Mouse (Mus musculus) B cell, adult 2 months (primary cell): ENCODE results near the gene Esrrb.

ENCODE experiments used
- DNase-seq, 2 experiments: peaks; one replicate each; pipeline ENCODE4 v3.0.0; 2022

Gene Esrrb

DNA sequence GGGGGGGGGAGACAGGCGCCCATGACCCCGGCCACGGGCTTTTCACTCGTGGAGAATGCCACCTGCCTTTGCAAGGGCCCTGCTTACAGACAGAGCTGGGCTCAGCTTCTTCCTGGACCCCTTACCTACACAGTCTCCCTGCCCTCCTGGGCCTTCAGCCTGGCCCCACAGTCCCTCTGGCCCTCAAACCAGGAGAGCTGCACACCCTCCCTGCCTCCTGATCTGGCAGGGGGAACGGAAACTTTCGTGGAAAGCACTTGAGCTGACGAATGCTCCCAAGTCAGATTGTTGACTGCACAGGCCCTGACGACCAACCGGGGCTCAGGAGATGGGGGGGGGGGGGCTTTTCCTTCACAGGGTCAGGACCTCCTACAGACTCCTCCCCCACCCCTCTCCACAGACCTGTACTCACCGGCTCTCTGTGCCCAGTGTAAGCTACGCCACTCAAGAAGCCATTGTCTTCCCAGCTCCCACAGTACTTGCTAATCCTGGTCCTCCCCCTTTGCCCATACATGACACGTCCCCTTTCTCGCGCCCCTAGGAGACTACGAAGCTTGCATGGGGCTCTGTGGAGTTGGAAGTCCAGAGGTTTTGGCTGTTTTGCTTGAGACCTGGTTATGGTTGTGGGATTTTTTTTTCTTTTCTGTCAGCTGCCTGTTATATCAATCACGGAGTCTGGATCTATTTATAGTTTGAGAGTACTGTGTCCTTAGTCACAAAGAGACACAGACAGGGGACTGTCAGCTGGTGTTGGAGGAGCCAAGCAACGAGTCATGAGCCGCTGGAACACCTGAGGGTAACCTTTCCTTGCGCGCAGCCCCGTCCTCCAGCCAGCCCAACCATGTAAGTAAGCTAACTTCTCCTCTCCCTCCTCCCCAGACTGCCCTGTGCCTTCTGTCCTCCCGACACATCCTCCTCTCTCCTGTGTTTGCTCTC is at the start of gene Esrrb:
Esrrb (plus strand) TSS at position 422 of the 936 bp plus-strand sequence.
- no peak for DNase-seq

DNA sequence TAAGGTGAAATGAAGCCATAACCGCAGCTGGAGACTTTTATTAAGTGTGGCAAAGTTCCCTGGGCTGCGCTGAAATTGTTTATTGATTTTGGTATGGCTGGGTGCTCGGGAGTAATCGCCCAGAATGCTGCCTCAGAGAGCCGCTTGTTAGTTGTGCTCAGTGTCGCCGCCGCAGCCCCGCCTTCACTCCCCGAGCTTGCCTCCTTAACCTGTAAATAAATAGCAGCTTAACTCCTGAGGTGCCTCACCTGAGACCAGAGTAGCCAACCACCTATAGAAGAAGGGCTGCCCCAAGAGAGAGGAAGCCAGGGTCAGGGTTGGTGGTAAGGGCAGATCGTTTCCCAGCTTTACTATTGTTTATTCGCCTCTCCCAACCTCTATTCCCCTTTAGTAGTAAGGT is 40.3 kb upstream of the Esrrb start:
- no peak for DNase-seq

DNA sequence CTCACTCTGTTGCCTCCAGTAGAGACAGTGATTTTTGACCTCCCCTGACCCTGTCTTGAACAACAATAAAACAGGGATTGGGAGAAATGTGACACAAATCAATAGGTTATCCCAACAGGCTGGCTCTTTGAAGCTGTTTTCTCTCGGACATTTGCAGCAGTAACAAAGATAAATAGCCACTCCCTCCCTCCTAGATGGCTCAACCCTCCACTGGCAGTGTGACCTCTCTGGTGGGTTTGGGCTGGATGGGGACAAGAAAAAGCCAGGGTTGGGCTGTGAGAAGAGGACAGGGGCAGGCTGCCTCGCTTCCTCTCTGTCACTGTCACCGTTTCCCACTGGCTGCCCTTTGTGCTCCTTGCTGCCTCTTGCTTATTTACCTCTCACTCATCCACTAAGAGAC is 36.6 kb upstream of the Esrrb start:
- DNase-seq: no peak

DNA sequence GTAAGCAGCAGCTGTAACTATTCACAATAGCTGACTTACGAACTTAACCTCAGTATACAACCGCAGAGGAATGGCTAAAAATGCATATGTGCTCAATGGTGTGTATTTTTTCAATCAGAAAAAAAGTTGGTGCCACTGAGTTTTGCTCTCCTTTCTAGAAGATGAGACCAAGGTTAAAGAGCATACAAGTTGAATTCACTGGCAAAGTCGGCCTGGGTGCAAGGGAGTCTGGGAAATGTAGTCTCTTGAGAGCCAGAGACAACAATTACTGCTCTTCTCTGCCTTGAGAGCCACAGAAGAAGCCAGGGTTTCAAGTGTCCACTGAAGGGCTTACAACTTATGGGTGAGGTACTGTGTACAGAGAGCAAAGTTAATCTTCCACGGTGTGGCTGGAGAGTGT is 31.1 kb upstream of the Esrrb start:
- no peak for DNase-seq

DNA sequence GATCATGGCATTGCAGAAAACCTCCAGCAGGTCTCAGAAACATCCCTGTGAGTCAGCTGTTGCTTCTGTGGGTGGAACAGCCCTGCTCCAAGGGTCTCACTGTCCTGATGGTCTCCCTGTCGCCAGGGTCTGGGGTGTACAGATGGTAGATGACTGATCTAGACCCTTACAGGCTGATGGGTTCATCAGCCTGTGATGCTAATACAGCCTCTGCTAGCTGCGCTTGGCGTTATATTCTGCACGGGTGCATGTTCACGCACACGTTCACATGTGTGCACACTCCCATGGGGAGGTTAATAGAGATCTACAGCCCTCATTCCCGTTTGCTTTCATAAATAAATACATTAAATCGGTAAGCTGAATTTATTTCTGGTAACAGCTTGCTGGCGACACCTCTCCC is 30.2 kb upstream of the Esrrb start:
- DNase-seq: no peak

DNA sequence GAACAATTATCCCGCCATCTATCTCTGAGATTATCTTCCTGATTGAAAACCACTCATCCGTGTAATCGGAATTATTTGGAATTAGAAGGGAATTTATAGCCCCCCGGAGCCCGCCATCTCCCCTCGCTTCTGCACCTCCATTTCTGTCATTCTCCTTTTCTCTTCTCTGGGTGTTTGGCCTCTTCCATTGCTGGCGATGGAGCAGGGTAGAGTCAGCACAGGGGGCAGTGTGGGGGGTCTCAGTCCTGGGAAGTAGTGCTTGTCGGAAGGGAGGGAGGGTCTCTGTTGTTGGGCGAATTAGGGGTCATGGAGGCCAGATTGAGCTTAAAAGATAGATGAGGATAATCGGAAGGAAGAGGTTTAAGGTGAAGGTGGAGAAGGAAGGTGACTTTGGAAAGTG is 29.7 kb upstream of the Esrrb start:
- no peak for DNase-seq

DNA sequence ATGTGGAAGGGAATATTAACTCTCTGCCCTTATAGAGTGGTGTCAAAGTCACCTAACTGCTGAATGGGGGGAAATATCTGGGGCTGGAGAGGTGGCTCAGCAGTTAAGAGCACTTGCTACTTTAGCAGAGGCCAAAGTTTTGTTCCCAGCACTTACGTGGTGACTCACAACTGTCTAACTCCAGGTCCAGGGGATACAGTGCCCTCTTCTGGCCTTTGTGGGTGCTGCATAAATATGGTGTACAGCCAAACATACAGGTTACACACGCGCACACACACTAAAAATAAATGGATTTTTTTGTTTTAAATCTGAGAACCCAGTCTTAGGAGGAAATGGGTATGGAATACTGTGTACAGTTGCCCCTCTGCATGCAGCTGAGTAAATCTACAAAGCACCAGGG is 24.7 kb upstream of the Esrrb start:
- no peak for DNase-seq

DNA sequence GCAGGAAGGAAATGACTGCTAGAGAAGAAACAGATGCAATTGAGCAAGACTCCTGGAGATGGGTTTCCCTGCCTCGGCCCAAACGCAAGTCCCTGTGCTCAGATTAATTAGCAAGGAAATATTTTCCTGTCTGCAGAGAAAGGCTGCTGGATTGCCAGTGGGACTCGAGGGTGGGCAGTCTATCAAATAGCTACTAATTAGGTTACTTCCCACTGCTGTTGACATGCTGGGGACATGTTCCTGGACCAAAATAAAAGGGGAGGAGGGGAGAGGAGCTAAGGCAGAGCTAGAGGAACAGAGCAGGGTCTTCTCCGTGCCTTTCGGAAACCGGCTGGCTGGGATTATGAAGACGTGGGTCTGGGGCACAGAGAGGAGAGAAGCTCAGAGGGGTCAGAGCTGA is 24.0 kb upstream of the Esrrb start:
- no peak for DNase-seq

DNA sequence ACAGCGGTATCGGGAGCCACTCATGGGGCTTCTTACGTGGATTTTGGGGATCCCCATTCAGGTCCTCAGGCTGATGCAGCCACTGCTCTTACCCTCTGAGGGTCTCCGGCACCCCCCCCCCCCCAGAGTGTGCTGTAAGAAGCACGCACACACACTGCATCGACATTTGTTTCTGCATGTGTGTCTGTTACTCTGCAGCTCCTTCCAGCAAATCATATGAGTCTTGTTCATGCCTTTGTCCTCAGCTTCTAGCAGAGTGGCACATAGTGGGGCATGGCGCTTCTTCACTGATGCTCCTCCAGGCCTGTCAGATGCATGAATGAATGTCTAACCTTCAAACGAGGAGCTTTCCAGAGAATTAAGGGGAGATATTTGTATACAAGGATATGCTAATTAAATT is 11.4 kb upstream of the Esrrb start:
- no peak for DNase-seq

DNA sequence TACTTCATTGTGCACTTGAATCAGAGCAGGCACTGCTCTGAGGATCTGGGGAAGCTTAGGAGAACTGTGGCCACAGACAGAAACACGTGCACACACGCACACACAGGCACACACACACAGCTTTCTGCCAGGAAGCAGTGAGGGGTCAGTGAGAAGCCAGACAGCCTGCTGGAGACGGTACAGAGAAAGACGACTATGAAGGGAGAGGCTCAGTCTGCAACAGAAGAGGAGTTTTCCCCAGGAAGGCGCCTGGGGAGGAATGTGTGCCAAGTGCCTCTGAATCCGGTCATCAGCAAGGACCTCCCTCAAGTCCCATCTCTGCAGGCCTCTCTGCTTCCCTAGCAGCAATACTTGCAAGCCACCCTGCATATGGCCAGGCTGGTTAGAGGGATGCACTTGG is 1.5 kb upstream of the Esrrb start:
- DNase-seq: no peak

DNA sequence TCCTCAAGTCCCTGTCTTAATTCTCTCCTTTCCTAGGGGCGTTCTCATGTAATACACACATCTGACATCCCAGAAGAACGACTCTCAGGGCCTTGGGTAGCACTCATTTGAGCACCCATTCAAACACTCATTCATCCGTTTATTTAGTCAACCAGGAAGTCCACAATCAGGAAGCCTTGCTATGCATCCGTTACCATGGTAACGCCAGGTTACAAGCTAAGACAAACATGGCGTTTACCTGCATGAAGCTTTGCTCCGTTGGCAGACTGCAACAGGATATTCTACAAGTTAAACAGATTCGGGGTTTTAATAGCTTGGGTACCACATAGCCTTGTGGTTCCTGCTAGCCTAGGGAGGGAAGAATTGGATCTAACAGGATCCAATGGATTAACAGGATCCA is 1.0 kb upstream of the Esrrb start:
- no peak for DNase-seq

DNA sequence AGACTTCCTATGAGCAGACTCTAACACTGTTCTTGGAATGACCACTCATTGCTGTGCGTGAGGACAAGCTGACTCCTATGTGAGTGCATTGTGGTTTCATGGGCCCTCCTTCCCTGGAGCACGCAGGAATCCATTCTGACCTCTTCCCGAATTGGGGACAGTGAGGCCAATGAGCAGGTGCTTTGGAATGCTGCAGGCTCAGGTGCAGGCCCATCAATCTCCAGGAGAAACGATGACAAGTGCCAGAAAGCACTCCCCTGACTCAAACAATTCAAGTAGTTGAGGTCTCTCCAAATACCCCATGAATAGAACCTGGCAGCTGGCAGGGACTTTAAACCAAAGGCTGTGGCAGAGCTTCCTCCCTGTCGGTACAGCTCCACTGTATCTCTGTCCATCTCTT is 3.4 kb downstream of the Esrrb start:
- DNase-seq: no peak

DNA sequence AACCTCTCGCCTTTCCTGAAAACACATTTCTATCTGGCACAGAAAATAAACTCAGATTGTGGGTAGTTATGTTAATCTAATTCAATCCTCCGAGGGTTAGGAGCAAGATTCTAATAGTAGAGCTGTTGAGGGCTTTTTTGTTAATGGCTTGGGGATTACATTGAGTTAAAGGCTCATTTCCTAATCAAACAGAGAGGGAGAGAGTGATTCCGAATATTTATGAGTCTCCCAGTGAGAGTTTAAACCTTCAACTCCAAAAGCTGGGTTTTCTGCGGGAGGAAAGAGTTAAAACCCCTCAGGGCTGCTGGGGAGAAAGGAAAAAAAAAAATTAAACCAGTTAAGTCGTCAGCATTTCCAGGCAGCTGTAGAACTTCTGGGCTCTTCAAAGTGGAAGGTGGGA is 3.8 kb downstream of the Esrrb start:
- DNase-seq: no peak

DNA sequence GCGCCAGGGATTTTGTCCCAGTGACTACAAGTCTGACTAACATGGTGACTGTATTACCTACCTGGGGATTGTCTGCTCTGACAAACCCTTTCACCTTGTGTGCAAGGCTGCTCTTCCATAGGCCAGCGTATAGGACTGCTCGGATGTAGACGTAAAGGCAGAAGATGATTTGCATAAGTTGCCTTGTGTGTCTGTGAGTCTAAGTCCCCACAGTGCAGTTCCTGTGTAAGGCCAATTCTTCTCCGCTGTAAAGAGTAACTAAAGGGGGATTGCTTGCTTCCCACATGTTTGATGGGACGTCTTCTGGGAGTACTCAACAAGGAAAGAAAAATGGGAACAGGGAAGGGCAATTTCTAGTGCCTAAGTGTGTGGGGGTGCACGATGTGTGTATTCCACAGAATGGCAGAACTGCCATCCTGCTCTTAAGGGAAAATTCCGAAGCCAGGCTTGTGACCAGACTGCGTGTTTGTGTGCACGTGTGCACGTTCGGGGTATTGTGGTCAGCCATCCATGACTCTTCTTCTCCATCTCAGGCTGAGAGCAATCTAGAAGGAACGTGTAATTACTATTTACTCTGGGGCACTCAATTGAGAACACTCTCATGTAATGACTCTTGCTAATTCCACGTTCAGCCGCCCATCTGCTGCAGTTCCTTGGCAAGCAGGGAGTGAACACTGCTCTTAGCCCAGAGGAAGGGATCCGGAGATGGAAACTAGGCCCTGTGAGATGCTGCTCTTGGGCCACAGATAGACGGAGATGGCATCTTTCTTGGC is 9.9 kb downstream of the Esrrb start:
- no peak for DNase-seq

DNA sequence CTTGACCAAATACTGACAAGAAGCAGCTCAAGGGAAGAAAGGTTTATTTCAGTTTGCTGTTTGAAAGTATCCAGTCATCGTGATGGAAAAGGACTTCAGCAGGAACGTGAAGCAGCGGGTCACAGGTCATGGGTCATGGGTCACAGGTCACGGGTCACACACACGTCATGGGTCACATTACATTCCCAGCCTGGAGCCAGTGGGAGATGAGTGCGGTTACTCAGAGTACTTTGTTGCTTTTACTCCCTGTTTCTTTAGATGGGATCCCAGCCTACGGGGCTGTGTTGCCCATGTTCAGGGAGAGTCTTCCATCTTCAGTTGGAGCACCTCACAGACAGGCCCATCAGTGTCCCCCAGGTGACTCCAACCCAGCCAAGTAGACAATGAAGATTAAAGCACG is 13.4 kb downstream of the Esrrb start:
- DNase-seq: no peak

DNA sequence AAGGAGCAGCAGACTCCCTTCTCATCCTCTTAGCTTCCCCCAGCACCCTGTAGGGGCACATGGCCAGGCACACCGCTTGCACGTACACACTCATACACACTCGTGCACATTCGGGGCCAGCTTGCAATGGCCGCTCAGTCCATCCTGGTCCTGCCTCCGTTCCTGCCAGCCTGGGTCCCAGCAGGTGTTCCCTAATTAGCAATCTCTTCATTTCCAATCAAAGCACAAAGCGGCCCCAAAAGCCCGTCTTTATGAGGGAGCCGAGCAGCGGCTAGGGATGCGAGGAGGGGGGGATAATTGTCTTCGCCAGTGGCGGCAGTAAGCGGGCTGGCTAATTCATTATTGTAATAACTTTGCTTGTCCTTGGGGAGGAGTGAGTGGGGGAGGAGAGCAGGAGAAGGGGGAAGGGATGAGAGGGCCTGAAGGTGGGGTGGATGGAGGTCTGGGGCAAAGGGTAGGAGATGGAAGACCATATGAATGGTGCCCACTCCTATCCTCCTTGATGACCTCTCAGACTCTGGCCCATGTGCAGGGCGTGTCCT is 18.8 kb downstream of the Esrrb start:
- DNase-seq: no peak

DNA sequence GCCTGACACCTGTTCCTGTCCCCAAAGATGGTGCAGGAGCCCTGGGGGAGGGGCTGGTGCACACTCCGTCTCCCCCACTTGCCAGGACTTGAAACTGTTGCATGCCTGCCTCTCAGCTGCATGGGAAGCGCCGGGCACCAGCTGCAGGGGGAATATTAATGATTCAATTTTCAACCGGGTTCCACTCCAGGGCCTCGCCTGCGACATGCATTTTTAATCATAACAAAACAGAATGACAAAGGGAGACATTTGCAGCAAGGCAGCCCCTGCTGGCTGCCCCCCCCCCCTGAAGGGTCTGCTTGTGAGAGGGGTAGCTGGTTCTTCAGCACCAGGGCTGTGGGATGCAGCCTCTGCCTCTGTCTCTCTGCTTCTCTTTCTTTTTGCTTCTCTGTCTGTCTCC is 22.9 kb downstream of the Esrrb start:
- DNase-seq: no peak

DNA sequence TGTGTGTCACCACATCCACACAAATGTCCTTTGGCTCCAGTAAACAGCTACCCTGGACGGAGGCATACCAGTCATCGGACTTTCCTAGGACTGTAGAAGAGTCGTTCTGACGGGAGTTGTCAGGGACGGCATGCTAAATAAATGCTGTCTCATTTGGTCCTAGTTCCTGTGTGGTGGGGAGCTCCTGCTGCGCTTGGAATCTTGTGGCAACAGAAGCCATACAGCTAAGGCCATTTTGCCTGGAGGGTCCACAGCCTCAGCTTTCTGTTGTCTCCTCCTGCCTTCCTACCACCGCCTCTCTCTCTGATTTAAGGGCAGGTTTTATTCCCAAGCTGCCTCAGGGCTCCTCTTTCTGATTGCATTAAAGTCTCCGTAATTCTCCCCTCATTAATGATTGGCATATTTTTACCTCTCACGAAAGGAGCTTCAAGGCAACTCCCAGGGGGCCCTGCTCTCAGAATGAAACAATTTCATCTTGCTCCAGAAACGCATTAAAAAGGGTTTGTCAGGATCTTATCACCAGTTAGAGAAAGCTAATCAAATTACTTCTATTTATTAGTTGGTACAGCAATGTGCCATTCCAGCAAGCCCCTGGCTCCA is 26.9 kb downstream of the Esrrb start:
- no peak for DNase-seq

DNA sequence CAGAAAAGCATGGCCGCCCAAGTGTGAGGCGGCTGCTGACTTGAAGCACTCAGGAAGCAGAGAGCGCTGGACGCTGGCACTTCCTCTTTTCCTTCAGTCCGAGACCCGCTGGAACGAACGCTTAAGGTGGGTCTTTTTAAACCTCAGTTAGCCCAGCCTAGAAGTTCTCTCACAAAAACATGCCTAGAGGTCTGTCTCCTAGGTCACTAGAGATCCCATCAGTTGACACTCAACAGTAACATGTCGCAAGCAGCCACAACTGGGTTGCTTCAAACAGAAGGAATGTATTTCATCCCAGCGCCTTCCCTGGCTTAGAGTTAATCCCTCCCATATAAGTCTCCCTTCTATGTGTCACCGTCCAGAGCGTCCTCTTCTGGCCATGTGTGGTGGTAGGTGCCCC is 33.9 kb downstream of the Esrrb start:
- DNase-seq: no peak

DNA sequence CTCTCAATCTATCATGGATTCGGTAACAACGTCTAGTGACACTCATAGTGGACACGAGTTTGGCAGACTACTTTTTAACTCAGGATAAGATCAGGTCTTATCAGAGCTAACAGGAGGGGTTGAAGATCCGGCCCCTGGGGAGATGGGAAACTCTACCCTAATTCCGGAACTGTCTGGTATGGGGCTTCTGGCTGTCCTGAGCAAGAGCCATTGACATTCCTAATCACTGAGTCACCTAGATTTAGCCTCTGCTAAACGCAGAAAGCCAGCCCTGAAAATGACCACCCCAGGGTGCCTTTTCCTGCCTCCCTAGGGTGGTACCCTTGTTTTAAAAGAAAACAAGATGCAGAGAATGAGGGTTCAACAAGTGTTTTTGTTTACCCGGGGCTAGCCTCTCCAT is 34.4 kb downstream of the Esrrb start:
- DNase-seq: no peak

DNA sequence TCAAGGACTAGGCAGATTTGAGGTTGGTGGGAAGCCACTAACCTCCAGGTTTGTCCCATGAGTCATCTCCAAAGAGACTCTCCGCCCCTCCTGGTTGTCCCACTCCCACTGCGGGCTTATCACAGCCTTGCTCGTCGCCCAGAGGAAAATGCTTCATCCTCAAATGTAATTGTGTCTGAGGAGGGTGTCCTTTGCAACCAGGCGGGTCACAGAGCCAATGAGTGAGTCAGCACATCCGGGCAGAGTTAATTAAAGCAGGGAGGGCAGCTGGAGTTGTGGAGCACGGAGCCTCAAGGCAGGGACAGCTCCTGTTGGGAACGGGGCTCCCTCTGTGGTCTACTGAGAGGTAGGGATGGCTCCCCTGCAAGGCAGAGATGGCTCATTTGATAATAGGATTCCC is 37.8 kb downstream of the Esrrb start:
- no peak for DNase-seq

DNA sequence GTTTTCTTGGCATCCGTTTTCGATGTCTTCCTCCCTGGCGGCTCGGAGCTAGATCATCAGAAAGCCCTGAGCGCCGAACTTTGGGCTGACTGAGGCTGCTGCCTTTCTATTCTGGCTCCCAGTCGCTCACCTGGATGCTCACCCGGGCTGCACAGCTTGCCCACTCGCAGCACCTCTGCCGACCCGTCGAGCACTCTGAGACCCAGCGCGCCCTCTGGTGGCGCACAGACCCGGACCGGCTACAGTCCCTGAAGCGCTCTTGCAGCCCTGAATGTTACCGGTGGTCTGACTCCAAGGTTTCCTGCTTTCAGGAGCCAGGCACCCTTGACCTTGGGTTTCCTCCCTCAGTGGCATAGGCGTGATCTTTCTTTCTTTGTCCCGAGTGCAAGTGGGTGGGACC is 41.8 kb downstream of the Esrrb start:
- DNase-seq: peak; percentile 72 to 75

DNA sequence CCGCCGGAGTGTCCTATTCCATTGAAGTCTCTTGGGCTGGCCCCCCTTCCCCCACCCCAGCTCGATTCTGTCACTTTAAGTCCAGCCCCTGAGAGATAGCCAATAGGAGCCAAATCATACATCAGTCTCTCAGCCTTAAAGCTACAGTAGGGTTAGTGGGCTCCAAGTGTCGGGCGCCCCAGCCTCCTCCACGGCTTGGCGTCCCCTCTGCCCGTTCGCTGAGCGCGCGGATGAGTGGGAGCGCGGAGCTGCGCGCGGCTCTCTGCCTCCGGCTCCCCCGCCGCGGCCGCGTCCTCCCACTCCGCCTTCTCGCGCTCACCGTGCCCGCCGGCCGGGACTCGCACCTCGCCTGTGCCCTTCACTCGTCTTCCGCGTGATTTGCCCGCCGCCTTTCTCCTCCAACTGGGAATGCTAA is 60.6 kb downstream of the Esrrb start:
- no peak for DNase-seq
